Mouse (Mus musculus) ovary, postnatal 10 days (tissue): Measurements from ENCODE around the gene Tmem178.

Experiments used
- DNase-seq: peaks from one replicate; pipeline ENCODE4 v3.0.0; 2022; ENCODE audit warnings: low spot score

The Tmem178 gene

GRCm38 (mm10) chr17:80997226-80997625 lies 52.8 kb downstream of the Tmem178 start:
- DNase-seq = no peak

DNA sequence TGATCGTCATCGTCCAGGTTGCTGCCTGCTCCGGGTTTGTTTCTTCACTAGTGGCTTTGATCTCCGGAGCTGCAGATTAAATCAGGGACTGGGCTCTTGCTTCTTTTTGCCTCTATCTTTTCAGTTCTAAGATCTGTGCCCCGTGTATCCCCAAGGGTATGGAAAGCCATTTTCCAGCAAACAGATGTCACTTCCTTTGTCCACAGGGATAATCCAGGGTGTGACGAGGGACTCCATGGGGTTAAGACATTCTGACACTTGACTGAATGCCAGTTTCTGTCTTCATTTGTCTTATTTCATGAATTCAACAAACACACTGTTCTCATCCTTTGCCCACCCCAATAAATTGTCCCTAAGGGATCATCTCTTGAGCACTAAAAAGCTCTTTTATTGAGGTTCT lies 54.5 kb downstream of the Tmem178 start:
- no peak for DNase-seq

DNA sequence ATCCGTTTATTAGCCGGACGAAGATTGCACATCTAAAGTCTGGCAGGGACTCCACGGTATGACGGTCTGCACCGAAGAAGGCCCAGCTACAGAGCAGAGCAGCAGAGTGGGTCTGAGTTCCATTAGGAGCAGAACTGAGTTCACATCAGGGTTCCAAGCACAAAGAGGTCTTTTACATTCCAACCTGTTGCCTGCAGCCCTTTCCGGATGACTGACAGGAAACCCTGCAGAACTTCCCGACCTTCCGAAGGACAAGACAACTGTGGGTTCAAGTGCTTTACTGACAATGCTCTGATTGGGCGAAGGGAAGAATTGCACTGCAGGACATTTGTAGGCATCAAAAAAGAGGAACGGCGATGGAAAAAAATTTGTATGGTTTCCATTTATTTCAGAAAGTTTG lies 56.6 kb downstream of the Tmem178 start:
- DNase-seq = no peak

DNA sequence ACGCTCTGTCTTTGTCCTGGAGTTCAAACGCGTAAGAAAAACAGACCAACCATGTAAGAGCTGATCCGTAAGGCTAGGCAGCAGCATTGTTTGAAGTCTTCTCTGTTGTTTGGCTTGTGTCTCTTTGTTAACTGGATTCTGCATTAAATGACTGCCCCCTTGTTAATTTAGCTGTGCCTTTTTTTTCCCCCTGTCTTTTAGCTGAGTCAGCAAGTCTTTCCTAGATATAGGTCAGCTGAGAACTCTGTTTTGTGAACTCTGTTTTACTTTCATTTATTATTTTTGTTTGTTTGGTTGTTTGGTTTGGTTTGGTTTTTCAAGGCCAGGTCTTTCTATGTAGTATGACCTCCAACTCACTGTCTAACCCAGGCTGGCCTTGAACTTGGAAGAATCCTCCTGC lies 57.2 kb downstream of the Tmem178 start:
- DNase-seq = no peak

DNA sequence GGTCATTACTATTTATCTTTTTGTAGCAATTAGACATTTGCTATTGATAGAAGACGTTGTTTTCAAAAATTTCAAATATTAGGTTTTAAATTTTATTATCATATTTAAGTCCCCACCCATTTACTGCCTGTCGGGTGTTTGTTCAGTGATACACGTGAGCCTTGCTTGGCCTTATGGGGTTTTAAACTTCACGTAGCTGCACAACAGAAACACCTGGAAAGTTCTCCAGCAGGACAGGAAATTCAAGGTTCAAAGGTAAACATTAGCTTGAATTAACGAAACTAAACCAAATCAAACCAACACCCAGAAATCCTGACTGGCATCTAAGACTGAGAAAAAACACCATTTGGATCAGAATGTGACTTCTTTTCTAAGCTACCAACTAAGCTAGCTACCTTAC lies 57.7 kb downstream of the Tmem178 start:
- no peak for DNase-seq

GRCm38 (mm10) chr17:81004454-81004853 lies 60.0 kb downstream of the Tmem178 start:
- no peak for DNase-seq

DNA sequence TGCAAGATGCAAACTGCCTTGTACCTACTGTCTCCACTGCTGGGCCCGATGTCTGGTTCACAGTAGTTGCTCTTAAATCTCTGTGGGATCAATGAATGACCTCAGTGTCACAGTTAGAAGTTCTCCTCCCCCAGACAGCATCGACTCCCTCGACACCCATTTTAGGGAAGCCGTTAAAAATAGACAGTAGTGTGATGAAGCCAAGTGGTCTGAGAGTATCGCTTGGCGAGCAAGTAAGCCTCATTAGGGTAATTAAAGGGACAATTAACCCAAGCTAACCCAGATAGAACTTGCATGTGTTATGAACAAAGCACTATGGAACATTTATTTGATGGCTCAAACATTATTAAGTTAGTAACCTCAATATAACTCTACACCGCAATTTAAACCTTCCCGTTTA lies 60.9 kb downstream of the Tmem178 start:
- DNase-seq = no peak

DNA sequence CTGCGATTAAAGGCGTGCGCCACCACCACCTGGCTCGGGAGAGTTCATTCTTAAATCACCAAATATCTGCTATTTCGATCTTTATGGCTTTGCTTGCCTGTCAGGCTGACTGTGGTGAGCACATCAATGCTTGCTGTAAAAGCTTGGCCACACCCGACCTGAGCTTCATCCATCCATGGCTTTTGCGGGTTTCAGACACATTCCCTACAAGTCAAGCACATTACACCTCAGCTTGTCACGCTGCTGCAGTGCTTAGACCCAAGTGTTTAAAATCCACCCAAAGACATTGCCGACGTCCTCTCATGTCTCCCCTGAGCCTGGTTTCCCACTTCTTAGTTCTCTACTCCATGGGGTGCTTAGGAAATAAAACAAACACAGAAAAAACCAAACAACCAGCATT lies 64.7 kb downstream of the Tmem178 start:
- DNase-seq = no peak

DNA sequence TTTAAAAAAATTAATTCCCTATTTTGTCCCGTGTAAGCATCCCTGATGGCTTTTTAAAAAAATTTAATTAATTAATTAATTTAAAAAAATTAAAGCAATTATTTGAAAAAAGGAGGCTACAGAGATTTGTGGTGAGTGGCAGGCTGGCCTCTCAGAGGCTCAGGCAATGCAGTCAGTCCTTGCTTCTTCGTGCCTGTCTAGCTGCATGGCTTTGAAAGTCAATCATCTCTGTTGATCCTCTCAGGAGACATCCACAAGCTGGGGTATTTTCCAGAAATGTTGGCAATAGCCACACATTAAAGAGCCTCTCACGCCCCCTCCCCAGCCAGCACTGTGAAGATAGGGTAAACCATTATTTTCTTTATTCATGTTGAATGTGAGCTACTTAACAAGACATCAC lies 65.8 kb downstream of the Tmem178 start:
- no peak for DNase-seq

DNA sequence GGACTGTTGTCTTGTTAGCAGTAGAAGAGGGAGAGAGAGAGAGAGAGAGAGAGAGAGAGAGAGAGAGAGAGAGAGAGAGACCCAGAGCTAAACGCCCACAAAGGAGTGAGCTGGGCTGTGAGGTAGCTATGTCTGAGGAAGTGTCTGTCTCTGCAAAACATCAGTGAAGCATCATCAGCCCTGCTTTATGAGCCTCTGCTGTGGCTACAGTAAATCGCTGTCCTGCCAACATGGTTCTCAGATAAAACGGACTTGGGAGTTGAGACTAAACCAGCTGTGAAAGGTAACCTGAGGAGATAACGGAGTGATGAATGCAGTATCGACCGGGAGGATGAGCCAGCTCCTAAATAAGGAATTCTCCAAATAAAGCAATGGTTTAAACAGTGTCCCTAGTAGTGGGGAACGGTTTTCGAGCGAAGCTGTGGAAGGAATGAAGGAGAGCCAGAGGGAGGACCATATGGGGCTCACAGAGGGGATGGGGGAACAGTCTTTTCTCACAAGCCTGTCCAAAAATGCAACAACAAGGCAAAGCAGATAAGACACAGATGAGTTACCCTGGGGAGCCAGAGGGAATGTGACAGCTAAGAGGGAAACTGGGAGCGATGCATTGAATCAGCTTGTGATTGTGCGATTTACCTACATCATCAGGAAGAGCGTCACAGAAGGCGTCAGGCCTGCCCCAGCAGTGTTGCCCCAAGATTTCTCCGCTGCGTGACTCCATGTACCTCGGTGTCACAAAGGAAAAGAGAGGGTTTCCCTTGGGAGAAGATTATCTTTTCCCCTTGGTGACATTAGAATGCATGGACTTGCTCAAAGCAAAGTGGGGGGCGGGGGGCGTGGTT lies 66.6 kb downstream of the Tmem178 start:
- no peak for DNase-seq

DNA sequence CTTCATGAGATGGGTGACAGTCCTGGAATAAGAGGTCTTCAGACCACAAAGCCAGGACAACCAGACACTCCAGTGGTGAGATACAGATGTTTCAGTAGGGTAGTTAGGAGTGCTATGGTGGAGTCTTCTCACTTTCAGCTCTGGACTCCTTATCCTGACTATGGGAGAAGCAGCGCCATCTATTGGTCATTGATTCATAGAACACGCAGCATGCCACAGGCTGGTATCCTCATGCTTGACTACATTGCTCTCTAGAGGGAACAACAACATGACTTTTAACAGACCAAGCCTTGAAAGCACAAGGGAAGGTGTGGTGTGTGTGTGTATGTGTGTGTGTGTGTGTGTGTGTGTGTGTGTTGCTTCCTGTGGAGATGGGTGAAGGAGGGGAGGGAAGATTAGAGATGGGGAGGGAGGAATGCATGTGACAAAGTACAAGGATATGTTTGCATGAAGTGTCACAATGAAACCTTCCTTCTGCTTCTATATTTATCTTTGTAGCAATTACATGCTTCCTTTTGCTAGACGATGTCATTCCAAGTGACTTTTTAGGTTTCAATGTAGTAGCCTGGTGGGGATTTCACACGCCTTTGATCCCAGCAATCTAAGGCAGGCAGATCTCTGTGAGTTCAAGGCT lies 71.5 kb downstream of the Tmem178 start:
- DNase-seq = no peak

GRCm38 (mm10) chr17:81017132-81017531 lies 72.7 kb downstream of the Tmem178 start:
- DNase-seq = no peak

- no peak for DNase-seq
Observed at GRCm38 (mm10) chr17:81027331-81027730, 82.9 kb downstream of the Tmem178 start.

DNA sequence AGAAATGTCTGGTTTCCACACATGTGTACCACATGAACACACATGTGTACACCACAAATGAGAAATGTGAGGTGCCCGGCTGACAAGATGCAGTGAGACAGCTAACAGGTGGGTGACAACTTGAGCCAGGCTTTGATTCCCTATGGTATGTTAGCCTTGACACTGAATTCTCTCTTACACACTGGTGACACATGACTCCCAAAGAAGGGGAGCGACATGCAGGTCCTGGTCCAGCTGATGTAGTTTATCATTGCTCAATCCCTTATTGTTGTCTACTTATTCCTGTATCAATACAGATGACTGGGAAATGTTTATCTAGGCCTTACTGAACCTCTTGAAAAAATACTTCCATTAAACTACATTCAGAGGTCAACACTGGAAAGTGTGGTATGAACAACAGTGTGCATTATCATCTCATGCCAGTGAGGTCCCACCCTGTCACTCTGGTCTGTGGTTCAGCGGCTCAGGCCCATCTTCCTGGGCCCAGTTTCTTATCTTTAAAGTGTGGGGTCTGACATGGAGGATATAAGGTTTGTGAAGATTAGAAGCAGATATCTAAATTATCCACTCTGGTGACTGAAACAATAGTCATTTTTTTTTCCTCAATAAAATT lies 87.5 kb downstream of the Tmem178 start:
- no peak for DNase-seq

- no peak for DNase-seq
Observed at GRCm38 (mm10) chr17:81032957-81033356, 88.5 kb downstream of the Tmem178 start.

DNA sequence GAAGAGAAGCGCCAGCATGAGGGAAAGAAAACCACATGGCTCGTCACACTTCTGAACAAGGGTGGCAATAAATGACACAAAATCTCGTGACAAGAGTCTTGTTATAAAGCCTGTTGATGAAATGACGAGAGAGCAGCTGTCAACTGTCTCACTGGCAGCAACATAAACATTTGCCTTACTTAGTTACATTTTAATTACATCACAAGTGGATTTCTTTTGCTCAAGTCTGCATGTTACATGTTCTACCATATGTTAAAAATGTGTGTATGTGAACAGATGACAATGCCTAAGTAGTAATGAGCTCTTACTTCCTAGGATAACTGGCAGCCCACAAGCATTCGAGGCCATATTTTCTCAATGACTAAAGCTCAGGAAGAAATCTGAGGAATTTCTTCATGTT lies 90.9 kb downstream of the Tmem178 start:
- DNase-seq = no peak

GRCm38 (mm10) chr17:81038707-81039408 lies 94.4 kb downstream of the Tmem178 start:
- no peak for DNase-seq

DNA sequence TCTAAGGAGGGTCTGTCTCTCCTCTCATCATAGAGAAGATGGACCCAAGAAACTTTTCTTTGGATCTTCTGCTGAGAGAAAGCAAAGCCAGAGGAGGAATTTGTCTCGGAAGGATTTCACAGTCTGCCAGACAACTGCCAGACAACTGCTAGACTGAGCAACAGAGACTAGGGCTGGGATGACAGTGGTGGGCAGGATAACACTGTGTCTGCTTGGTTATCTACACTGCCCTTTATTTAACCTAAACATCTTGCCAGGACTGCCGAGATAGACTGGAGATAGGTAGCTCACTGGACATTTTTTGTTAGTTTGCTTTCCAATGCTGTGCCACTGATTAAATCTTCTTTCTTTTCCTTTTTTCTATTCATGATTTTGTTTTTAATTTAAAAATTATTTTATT lies 97.2 kb downstream of the Tmem178 start:
- DNase-seq = no peak

- DNase-seq = no peak
Observed at GRCm38 (mm10) chr17:81044356-81044755, 99.9 kb downstream of the Tmem178 start.

DNA sequence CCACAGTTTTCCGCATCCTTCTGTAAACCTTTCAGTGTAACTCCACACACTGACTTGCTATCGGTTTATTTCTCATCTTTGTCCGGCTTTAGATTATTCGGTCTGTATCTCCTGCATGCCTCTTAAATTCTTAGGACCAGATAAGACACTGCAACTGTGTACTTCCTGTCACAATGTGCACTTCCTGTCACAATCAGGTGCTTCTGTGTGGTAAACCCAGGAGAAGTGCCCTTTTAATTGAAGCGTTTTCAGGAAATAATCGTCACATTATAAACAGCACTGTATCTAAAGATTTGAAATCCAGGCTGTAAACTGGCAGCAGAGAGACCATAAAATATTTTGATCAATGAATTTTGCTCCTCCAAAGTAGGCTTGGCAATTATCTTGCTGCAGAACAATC lies 100.7 kb downstream of the Tmem178 start:
- no peak for DNase-seq

GRCm38 (mm10) chr17:81045525-81046150 lies 101.2 kb downstream of the Tmem178 start:
- no peak for DNase-seq

DNA sequence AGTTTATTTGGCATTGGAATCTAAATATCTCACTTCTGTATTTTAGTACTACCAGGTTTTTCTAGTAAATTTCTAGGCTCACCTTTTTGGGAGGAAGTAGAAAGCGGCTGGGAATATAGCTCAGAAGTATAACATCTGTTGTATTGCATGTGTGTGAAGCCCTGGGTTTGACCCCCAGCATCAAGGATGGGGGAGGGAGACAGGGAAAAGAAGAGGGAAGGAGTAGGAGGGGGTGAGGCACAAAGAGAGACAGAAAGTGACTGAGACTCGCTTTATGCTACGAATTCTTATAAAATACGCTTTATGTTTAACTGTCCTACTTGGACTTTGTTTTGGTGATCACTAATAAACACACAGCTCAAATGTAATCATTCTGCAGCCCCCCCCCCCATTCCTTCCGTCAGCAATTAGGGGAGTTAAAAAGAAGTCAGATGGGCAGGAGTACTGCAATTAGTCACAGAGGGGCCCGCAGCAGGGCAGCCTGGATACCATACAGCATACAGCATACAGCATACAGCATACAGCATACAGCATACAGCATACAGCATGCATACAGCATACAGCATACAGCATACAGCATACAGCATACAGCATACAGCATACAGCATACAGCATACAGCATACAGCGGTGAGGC lies 103.6 kb downstream of the Tmem178 start:
- DNase-seq = no peak
